Mouse (Mus musculus) lung, postnatal 4 days (tissue): Measurements from ENCODE around the gene Heatr9.
"Not testable (repeated sequence)": the region's sequence is repeated elsewhere in the genome, so short reads cannot be mapped to it uniquely, and the experiment has no call there.

Experiments used
- DNase-seq, 2 experiments: peaks; one replicate each; pipeline ENCODE4 v3.0.0; 2021

Gene Heatr9

GRCm38 (mm10) chr11:83522075-83522474, at the start of gene Heatr9:
TSS of gene Heatr9 (minus strand) at chr11:83522175.
- DNase-seq, result no peak

DNA sequence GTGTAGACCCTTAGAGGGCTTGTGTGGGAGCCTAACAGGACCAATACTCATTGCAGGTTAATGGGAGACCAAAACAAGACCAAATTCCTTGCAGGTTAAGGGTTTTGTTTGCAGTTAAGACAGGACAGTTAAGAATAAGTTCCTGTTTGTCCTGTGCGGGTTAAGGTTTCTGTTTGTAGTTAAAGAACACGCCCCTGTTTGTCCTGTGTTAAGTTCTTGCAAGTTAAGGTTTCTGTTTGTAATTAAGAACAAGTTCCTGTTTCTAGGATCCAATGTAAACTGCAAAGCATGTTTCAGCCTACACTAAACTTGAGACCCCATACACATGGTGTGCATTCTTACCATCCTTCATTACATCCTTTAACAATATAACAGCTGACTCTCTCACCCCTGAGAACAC, 48.2 kb upstream of the Heatr9 start:
- no peak for DNase-seq

GRCm38 (mm10) chr11:83569249-83569648, 47.3 kb upstream of the Heatr9 start:
- DNase-seq, result no peak

GRCm38 (mm10) chr11:83568786-83569185, 46.8 kb upstream of the Heatr9 start:
- no peak for DNase-seq

GRCm38 (mm10) chr11:83568061-83568460, 46.1 kb upstream of the Heatr9 start:
- no peak for DNase-seq

DNA sequence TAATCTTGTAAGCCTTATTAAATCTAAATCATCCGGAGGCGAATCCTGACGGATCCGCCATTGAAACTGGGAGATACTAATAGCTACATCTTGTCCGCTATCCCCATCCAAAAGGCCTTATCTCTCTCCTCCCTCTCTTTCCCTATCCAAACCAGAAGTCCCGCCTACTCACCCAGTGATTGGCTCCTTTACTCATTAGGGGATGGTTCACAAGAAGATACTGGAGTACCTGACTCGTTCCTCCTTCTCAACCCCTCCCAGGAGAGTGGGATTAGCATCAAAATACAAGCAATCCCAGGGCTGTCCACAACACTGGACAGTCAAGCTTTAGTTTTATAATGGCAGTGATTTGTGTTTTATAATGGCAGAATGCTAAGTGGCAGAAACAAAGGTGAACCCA, 45.3 kb upstream of the Heatr9 start:
- DNase-seq, result no peak

DNA sequence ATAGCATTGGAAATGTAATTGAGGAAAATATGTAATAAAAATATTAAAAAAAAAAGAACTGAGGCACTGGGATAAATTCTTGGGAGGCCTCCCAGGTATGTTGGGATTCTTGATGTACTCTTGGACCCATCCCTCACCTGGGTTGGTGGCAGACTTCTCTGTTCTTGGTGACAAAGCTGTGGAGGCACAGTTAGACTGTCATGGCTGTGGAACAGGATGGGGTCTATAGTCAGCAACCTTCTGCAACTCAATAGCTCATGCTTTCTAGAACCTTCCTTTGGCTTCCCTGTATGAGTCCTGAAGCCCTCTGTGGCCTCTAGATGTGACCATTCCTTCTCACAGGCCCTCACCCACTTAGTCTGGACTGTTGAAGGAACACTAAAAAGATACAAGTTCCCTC, 44.6 kb upstream of the Heatr9 start:
- no peak for DNase-seq

DNA sequence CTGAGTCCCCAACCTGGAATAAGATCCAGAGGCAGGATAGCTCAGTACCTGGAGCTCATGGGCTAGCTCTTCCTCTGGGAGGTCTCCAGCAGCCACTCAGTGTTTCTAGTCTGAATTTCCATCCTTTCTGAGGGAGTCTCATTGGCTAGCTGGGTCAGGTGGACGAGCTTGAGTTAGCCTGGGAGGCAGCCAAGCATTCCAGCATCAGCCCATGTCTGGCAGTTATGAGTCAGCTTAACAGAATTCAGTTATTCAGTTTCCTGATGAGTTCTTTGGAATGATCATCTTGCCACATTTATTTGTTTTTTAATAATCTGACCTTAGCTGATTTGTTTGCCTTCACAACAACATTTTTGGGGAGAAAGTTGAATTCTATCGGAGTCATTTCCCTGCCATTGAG, 41.8 kb upstream of the Heatr9 start:
- no peak for DNase-seq

DNA sequence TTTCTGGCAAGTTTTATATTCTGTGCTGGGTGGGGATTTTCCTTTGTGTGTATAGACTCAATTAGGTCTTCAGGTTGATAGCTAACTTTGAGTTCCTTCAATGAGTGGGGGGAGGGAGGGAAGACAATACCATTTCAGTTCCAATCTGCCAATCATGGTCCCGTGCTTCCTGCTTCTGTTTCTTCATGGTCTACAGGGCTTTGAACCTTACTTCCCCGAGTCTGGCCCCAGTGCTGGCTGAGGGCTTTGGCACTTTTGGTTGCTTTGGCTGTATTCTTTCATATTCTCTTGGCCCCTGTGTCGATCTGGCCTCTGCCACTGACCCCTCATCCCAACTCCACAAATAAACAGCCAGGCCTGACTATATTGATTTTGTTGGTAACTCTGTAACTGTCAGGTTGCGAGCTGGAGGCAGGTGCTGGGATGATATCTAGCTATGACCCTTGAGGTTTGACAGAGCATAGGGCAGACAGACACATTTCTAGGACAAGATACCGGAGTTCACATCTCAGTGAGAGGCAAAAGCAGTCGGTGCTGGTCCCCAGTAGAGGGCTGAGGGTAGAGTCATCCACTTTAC, 40.4 kb upstream of the Heatr9 start:
- no peak for DNase-seq

DNA sequence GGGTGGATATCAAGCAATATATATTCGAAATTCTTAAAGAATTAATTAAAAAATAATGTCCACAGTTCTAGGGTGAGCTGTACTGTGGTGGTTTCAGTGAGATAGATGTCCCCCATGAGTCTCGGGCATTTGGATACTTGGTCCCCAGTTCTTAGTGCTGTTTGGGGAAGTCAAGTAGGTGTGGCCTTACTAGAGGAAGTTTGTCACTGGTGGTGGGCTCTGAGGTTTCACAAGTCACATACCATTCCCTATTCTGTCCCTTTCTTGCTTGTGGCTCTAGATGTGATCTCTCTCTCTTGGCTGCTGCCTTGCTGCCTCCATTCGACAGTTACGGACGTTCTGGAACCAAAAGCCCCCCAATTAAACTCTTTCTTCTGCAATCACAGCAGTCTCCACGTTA, 38.4 kb upstream of the Heatr9 start:
- no peak for DNase-seq

DNA sequence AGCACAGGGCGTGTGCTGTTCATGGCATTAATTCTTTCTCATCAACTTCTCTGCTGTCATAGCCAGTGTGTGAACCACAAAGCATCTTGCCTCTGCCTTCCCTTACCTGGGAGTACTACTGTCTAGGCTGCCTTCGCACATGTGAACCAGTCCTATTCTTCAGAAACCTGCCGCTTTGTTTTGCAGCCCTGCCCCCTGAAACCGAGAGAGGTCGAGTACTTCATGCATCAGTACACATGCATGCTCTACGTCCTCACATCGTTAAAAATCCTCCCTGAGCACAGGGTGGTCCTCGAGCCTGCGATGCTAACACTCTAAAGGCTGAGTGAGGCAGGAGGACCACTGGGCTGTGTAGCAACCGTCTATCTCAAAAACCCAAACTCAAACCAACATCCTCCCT, 35.1 kb upstream of the Heatr9 start:
- no peak for DNase-seq

DNA sequence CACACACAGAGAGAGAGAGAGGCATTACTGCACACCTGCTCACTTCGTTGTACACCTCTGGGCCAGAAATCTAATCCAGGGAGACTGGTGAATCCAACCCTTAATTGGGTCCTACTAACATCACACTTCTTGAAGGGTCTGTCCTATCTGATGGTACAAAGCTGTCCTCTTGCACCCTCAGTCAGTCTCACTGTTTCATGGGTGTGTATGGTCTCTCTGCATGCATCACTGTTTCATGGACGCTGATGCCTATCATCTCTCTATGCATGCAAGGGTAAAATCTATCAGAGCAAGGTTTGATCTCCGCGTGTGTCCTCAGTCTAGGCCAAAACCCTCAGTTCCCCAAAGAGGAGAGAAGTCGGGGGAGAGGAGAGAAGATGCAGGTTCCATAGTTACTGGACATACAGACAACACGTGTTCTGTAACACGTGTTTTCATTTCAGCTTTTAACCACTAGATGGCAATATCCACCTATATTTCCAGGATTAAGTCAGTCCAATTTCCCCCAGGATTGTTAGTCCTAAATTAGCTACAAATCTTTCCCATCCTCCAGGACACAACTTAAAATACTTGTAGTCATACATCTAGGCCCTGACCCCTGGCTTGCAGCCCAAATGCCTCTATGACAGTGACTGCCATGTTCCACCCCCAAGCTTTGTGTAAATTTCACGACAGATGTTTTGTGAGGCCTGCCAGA, 34.3 kb upstream of the Heatr9 start:
- peak; percentile 60 to 85 for DNase-seq

GRCm38 (mm10) chr11:83551668-83552067, 29.7 kb upstream of the Heatr9 start:
- DNase-seq, result no peak

- not testable (repeated sequence) for DNase-seq
Measured at GRCm38 (mm10) chr11:83551037-83551436, 29.1 kb upstream of the Heatr9 start.

DNA sequence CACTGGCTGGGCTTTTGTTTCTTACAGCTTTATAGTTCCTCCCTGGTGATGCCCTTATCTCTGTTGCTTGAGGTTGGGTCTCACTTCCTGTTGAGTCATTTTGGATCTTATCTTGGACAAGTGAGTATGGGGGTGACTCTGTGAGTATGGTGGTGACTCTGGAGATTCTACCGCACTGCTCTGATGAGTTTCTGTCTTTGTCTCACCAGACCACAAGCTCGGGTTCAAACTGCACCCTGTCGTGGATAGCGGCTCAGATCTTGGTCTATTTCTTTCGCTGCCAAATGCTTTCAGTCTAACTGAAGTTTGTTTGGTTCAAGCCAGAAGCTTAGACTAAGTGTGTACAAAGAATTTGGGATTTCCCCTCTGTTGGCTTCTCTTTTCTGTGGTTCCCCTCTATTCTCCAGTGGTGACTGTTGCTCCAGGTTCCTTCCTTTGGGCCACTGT, 28.2 kb upstream of the Heatr9 start:
- no peak for DNase-seq

GRCm38 (mm10) chr11:83544214-83544613, 22.2 kb upstream of the Heatr9 start:
- no peak for DNase-seq

GRCm38 (mm10) chr11:83541415-83541814, 19.4 kb upstream of the Heatr9 start:
- DNase-seq, result no peak

- DNase-seq, result no peak
Measured at GRCm38 (mm10) chr11:83540931-83541330, 19.0 kb upstream of the Heatr9 start.

GRCm38 (mm10) chr11:83538705-83539314, 16.8 kb upstream of the Heatr9 start:
- no peak for DNase-seq

DNA sequence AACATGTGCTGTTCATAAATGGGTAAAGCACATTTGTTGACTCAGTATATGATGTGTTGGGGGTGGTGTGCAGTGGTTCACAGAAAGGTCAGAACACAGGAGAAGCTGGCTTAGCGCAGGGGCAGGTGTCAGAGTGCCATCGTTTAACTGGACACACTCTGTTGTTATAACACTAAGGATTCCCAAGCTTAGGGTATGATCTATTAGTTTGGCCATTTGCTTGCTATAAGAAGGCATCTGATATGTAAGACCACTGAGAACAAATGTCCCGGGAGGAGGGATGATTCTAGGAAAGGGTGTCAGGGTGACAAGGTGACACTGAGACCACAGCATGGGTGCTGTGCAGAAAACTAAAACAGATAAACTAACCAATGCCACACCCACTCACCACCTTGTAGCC, 14.9 kb upstream of the Heatr9 start:
- no peak for DNase-seq

DNA sequence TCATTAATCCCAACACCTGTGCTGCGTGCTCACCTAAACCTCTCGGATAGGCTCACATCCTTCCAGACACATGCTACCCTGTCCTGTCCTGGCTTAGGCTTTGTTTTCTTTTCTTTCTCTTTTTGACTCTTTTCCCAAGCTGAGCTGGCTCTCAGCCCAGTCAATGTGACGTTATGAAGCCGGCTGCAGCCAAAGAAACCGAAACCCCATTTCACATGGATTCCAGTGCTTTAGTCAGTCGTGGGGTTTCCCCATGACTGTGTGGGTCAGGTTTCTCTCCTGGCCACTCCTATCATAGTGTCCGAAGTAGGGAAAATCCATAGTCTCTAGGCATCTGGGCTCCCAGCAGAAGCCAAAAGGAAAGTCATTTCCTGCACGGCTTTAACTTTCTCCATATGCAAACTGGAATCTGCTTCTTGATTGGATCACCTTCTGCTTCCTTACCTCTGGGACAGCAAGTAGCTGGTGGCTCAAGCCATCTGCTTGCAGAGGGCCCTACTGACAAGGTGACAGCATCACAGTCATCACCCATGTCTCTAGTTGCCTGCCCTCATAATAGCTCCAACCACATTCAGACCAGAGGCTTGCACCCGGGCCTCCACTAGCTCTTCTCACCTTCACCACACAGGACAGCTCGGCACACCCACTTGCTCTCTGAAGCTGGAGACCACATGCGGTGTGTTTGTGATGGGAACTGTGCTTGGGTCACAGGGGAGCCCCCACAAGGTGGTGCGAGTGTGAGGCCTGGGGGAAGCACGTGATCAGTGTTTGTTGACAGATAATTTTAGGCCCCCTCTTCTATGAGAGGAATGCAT, 12.8 kb upstream of the Heatr9 start:
- peak; percentile 68 to 80 for DNase-seq

DNA sequence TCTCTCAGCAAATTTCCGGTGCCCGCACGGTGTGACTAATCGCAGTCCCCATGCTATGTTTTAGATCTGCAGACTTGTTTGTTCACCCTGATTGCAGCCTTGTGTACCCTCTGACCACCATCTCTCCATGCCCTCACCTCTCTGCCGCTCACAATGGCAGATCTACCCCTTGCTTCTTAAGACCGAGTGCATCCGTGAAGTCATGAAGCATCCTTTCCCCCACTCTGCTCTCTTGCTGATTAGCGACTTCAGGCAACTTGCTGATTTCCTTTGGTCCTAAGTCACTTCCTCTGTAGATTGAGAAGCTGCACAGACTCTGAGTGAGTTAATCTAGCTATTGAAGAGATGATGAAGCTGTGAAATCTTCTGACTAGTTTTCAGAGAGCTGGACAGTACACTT, 12.2 kb upstream of the Heatr9 start:
- no peak for DNase-seq

GRCm38 (mm10) chr11:83533192-83533591, 11.2 kb upstream of the Heatr9 start:
- DNase-seq, result no peak

DNA sequence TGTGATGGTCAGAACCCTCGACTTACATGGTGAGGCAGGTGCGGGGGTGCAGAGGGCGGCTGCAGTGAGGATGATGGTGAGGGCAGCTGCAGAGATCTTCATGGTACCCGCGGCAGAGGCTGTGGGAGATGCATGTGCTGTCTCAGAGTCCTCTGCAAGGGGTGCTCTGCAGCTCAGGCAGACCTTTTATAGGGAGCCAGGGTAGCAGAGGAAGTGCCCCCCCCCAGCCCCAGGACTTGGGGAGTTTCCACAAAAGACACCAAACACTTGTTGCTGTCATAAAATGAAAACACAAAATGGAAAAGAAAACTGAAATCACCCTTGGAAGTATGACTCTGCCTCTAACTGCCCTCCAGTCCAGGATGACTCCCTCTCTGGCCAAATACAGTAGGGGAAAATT, 8.4 kb upstream of the Heatr9 start, which contains the start of gene Ccl5:
TSS of gene Ccl5 (minus strand) at position 159 of the 400 bp plus-strand sequence.
- DNase-seq, result no peak
